Mouse (Mus musculus) neural tube, embryonic 10.5 days (tissue): ENCODE results near the gene Prkca.
A peak's percentile ranks its signal among the peaks of the same experiment; 100 is the strongest.

Source experiments
- DNase-seq: peaks from one replicate; pipeline ENCODE4 v3.0.0-alpha.2; 2017; ENCODE audit warnings: low spot score; ENCODE audit errors: extremely low spot score

Gene Prkca

GRCm38 (mm10) chr11:108343789-108344462, at the start of gene Prkca:
Gene Prkca, minus strand, starts transcription at chr11:108343928.
- DNase-seq, result peak; percentile 96

DNA sequence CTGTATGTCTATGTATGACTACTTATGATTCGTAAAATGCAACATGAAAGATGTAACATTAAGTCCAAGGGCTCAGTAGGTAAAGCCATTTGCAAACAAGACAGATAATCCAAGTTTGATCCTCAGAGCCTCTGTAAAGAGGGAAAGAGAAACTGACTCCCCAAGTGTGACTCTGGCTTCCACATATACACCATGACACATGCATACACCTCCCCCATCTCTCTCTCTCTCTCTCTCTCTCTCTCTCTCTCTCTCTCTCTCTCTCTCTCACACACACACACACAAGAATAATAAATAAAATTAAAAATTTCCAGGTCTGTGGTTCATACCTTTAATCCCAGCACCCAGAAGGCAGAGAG, 41.9 kb upstream of the Prkca start:
- DNase-seq, result no peak

DNA sequence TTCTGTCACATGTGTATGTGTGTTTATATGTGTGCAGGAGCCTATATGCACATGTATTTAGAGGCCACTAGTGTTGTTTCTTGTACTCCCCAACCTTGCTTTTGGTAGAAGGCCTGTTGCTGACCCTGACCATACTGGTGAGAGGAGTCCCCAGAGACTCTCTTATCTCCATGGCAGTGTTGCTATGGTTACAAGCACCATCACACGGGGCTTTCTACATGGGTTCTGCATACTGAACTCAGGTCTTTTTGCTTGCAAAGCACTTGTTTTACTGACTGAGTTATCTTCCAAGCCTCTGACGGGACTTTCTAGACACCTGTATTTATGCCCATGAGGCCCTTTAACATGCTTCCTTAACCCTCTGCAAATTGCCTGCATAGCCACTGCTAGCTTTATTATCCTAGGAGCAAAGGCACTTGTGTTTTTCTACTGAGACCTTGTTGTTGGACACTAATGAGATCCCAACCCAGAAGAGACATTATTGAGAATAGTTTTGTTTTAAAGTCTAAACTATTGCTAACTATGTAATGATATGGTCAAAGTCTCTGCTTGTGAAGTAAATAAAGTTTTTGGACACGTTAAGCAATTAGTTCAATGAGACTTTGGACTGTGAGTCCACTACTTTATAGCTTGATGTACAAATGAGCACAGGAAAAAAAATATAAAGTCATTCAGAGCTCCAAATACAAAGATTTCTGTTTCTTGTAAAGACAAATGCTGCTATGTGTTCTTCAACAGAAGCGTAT, 41.4 kb upstream of the Prkca start:
- peak; percentile 20 for DNase-seq

DNA sequence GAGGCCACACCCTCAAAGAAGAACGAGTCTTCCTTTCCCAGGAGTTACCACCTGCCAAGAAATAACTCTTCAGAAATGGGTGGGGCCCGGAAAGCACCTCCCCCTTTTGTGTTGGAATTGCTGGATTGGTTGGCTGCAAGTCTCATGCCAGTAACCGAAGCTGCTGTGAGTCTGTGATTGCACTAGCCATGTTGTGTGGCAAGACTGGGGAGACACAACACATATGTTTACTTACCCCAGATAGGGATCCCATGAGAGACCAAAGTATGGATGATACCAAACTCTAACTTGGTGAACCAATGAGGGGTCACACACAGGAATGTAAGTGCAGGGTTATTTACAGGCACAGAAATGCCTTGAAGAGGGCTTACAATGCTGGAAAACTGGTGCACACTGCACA, 38.9 kb upstream of the Prkca start:
- DNase-seq, result no peak

DNA sequence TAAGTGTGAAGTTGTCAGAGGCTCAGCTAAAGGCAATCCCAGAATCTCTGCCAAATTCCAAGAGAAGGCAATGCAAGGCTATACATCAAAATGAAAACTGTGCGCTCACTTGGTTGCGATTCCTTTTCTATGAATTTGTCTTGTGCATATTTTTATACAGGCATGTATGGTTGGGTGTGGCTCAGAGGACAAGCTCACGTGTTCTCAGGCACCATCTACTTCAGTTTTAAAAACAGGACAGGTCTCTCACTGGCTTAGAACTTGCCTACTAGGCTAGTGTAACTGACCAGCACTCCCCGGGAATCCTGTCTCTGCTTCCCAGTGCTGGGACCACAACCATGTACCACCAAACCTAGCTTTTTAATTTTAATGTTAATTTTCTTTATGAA, 34.6 kb upstream of the Prkca start:
- DNase-seq, result no peak

GRCm38 (mm10) chr11:108377680-108378362, 34.1 kb upstream of the Prkca start:
- peak; percentile 81 for DNase-seq

GRCm38 (mm10) chr11:108376815-108377214, 33.1 kb upstream of the Prkca start:
- DNase-seq, result no peak

- DNase-seq, result no peak
These were observed 23.3 kb upstream of the Prkca start for GRCm38 (mm10) chr11:108367046-108367445.

DNA sequence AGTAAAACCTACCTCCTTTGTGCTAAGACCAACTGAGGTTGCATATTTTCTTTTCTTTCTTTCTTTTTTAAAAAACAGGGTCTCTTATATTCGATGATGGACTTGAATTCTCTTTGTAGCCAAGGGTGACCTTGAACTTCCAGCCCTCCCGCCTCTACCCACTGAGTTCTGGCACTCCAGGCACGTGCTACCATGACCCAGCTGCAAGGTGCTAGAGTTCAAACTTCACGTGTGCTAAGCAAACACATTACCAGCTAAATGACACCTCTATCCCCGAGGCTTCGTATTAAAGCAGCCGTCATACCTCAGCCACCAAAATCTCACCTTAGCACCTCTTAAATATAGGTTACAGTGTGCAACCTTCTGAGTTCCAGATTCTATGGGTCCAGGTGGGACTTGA, 21.9 kb upstream of the Prkca start:
- no peak for DNase-seq

DNA sequence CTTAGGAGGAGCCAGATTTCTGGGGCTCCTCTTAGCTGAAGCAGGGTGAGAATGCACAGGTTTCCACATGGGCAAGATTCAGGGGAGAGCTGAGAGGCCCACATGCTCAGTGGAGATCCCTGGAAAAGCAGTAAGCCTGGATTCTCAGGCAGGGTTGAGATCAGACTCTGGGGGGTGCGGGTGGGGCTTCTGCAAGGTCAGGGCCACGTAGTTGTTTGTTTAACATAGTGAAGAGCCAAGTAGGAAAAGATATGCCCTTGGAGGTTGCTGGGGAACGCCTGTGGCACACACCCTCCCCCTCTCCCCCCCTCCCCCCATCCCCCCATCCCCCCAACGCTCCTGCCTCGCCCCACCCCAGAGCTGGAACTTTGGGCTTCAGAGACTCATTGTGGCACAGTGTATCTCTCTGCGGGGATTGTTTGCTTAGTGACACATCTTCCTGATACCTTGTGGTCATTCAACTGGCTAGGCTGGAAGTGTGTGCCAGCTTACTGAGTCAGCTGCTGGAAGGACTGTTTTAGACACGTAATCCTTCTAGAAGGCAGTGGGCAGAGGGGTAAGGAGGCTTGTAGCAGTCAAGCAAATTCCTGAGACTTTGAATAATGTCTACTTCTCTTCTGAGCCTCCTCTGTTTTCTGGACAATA, 21.3 kb upstream of the Prkca start:
- DNase-seq, result no peak

DNA sequence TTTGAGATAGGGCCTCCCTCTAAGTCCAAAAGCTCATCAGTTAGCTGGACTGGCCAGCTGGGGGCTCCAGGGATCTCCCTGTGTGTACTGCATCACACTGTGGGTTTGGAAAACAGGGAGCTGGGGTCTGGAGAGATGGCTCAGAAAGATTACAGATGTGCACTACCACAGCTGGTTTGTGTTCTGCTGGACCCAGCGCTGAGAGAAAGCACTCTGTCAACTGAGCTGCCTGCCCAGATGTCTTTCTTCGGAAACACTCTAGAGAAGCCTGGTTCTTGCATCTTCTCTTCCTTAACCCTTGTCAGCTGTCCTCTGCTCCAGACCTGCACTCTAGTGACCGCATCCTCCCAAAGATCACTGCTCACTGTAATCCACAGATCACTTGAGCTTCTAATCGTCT, 20.3 kb upstream of the Prkca start:
- no peak for DNase-seq

DNA sequence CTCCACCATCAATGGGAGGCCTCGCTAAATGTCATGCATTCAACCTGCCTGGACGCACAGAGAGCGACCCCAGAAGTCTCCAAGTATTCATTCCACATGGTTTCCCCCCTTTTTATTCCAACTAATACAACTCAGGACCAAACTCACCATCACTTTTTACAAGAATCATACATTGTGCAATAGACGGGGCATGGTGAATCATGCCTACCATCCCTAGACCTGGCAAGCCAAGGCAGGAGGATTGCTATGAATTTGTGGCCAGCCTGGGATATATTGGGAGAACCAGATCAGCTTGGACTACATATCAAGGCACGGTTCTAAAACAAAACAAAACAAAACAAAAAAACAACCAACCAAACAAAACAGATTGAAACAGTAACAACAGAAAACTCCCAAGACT, 19.2 kb upstream of the Prkca start:
- no peak for DNase-seq

DNA sequence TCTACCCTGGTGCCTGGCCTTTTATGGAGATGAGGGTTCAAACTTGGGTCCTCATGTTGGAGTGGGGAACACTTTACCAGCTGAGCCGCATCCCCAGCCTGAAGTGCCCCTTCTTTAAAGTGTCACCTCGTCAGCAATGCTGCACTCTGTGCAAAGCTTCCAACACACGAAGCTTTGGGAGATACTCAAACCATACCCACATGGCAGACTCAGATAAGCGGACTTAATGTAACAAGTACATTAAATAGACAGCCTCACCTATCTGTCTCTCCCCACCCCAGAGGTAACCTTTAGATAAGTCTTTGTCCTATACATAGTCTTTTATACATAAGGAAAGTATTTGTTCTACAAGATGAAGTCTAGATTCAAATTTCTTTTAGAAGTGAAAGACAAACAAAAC, 17.3 kb upstream of the Prkca start:
- DNase-seq, result no peak

- DNase-seq, result no peak
These were observed 15.2 kb upstream of the Prkca start for GRCm38 (mm10) chr11:108358911-108359310.

GRCm38 (mm10) chr11:108356020-108356419, 12.3 kb upstream of the Prkca start:
- DNase-seq, result no peak

DNA sequence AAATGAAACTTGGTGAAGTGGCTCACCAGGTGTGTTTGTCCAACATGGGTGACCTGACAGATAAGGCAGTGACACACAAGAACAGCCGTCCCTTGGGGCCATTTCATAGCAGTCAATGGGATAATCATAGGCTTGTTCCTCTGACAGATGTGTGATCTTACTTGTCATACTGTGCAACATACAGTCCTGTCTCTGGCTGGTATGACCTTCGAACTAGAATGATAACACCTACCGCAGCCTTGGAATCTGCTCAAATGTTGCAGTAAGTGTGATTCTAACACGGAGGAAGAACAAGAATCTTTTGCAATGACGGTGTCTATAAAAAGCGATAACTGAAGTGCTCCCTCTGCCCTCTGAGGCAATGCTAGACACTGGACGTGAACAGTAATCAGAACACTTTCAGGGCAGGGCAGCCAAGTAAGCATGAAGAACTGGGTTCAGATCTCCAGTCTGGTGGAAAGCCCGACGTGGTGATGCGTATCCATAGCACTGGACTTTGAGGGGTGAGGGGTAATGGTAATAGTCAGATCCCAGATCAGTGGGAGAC, 9.2 kb upstream of the Prkca start:
- DNase-seq, result no peak

DNA sequence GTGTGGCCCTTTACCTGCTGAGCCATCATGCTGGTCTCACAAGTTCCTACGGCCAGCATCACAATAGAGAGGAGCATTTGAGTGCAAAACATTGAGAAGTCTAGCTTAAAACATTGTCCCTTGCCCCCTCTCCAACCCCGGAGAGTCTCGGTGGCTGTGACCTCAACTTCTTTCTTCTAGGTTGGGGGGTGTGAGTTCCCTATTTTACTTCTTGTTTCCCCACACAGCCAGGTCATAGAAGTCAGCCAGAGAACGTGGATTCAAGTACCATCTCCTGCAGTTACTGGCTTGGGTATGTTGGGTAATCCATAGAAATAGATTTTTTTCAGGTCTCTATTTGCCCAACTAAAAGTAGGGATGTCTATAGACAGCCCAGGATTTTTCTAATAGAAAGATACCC, 7.1 kb upstream of the Prkca start:
- DNase-seq, result no peak

- DNase-seq, result no peak
These were observed 1.6 kb upstream of the Prkca start for GRCm38 (mm10) chr11:108345321-108345720.

DNA sequence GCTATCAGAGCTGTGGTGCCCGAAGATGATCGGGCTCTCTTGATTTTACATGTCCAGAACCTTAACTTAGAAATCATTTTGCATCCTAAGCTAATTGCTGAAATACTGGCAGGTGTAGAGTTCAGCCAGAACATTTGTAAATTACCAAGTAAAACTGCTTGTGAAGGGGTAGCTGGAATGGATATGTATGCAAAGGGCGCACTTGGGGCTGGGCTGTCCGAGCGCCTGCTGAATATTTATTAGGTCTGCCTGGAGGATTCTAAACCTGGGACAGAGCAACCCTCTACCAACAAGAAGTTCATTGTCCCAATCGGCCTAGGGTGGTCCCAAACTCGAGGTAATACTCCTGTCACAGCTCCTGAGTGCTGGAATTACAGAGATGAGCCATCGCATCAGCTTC, 1.0 kb upstream of the Prkca start:
- DNase-seq, result no peak

- peak; percentile 66 for DNase-seq
These were observed 653 bp downstream of the Prkca start, which contains the start of gene Apoh for GRCm38 (mm10) chr11:108342781-108343768. Gene Apoh, plus strand, starts transcription at chr11:108343354.

GRCm38 (mm10) chr11:108341783-108342182, 1.9 kb downstream of the Prkca start:
- DNase-seq, result no peak
